Mouse (Mus musculus) cerebellum, adult 8-10 months (tissue): ENCODE data around the gene Prelid3b.

ENCODE experiments used
- DNase-seq: peaks from one replicate; pipeline ENCODE4 v3.0.0; 2022

The Prelid3b gene

GRCm38 (mm10) chr2:174424301-174425085 is 48.4 kb downstream of the Prelid3b start:
- DNase-seq = no peak

GRCm38 (mm10) chr2:174421107-174421506 is 51.8 kb downstream of the Prelid3b start:
- no peak for DNase-seq

- DNase-seq = peak; percentile 92
These were observed 57.1 kb downstream of the Prelid3b start, which contains the start of gene Nelfcd for GRCm38 (mm10) chr2:174415731-174416310. Gene Nelfcd, plus strand, starts transcription at chr2:174415804.
